Mouse (Mus musculus): ENCODE measurements around the gene Ms4a6c. TPM values are rescaled to one million over a fixed set of nuclear protein-coding genes. Genes with fewer than 3 reads are reported as not detected.

Gene Ms4a6c
- total and polyA plus RNA-seq, 3 experiments, result 5.0 to 20.0 (median 14.3) TPM

DNA sequence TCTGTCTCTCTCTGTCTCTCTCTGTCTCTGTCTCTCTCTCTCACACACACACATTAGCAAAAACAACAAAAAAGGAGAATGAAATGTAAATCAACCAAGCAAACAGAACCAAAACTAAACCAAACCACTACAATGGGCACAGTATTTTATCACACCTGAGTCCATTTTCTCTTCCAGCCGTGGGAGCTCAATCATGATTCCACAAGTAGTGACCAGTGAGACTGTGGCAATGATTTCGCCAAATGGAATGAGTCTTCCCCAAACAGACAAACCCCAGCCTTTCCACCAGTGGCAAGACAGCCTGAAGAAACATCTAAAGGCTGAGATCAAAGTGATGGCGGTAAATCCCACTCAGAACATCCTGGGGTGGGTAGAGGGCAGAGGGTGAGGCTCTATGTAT, 51.0 kb downstream of the Ms4a6c start:
- in situ Hi-C loops (cut with MboI; ENCODE audit: low pct_ligation_motif_present, low pct_unique_long_range_greater_than_20kb, low sequenced_read_pairs), result no loop called here
- Histone ChIP-seq H3K9ac (ENCODE audit: insufficient read depth, low read depth) (no peak overlapping the region), H3K4me2 (ENCODE audit: insufficient read depth, low read depth, poor library complexity, severe bottlenecking) (no peak overlapping the region), H3K4me1 (ENCODE audit: control insufficient read depth in 1 of 2, insufficient read depth in 2 of 2) (peaks cover 2 to 25% of the 10 kb centered on the region in 2 experiments), H3K9me3 (replicated peaks; ENCODE audit: low read length) (no peaks in the 10 kb centered on the region), H3K27ac (ENCODE audit: insufficient read depth, low read depth) (no peak overlapping the region), H3K27me3 (replicated peaks) (no peaks in the 10 kb centered on the region), H3K79me2 (replicated peaks; ENCODE audit: control insufficient read depth, extremely low read depth, insufficient read depth, poor library complexity, severe bottlenecking) (no peaks in the 10 kb centered on the region), H3K4me3 (replicated peaks in 1 of 3; ENCODE audit: low read depth in 2 of 3, low read length in 2 of 3, poor library complexity in 1 of 3) (no peak overlapping the region), H3K36me3 (replicated peaks in 1 of 2; ENCODE audit: control insufficient read depth in 1 of 2, insufficient read depth in 1 of 2, low read length in 1 of 2) (no peaks in the 10 kb centered on the region)
- dilution Hi-C loops (cut with MboI; ENCODE audit: extremely low pct_ligation_motif_present, extremely low pct_unique_long_range_greater_than_20kb, low sequenced_read_pairs), result no loop called here
- TF ChIP-seq CHD1 (IDR thresholded peaks at IDR 0.05; ENCODE audit: low read depth, low read length), result no peak
- TF ChIP-seq ZMIZ1 (IDR thresholded peaks at IDR 0.05; ENCODE audit: low read depth, low read length), result no peak
- no peak for TF ChIP-seq POLR2AphosphoS2 (IDR thresholded peaks at IDR 0.05; ENCODE audit: low read depth, low read length)
- no peak for TF ChIP-seq NELFE (IDR thresholded peaks at IDR 0.05; ENCODE audit: low read depth, low read length)
- TF ChIP-seq ZKSCAN1 (IDR thresholded peaks at IDR 0.05; ENCODE audit: borderline replicate concordance, low read depth, low read length), result no peak
- no peak for TF ChIP-seq ZC3H11A (IDR thresholded peaks at IDR 0.05; ENCODE audit: low read depth, low read length)
- TF ChIP-seq EP300 (IDR thresholded peaks at IDR 0.05; ENCODE audit: low read length), result no peak
- TF ChIP-seq KAT2A (IDR thresholded peaks at IDR 0.05; ENCODE audit: insufficient replicate concordance, low read length), result no peak
- TF ChIP-seq USF2 (conservative IDR thresholded peaks at IDR 0.05; ENCODE audit: low read depth, low read length), result no peak
- no peak for TF ChIP-seq MYC (IDR thresholded peaks at IDR 0.05; ENCODE audit: low read depth, low read length)
- no peak for TF ChIP-seq NRF1 (IDR thresholded peaks at IDR 0.05; ENCODE audit: low read depth, low read length)
- TF ChIP-seq SMC3 (IDR thresholded peaks at IDR 0.05; ENCODE audit: low read depth, low read length), result no peak
- no peak for TF ChIP-seq RCOR1 (conservative IDR thresholded peaks at IDR 0.05; ENCODE audit: low read depth, low read length)
- no peak for TF ChIP-seq GABPA (IDR thresholded peaks at IDR 0.05; ENCODE audit: insufficient replicate concordance, low read depth, low read length)
- no peak for TF ChIP-seq MXI1 (IDR thresholded peaks at IDR 0.05; ENCODE audit: low read depth, low read length)
- no peak for TF ChIP-seq E2F4 (IDR thresholded peaks at IDR 0.05; ENCODE audit: insufficient replicate concordance, low read depth, low read length)
- TF ChIP-seq ZNF384 (IDR thresholded peaks at IDR 0.05; ENCODE audit: low read depth, low read length), result no peak
- no peak for TF ChIP-seq MAX (IDR thresholded peaks at IDR 0.05; ENCODE audit: low read length)
- DNase-seq (ENCODE audit: extremely low read depth), result no peak

Other genes starting within 250 kb of the Ms4a6c start
- not detected in 2 replicates for gene Ms4a12, start 236.9 kb upstream of the Ms4a6c start, total RNA-seq (2012; rRNA removed)
- gene Ms4a12, start 236.9 kb upstream of the Ms4a6c start, total RNA-seq (2014; rRNA removed), result not detected in 2 replicates
- not detected in 2 replicates for gene Ms4a12, start 236.9 kb upstream of the Ms4a6c start, polyA plus RNA-seq (2012; ENCODE audit: insufficient read length, low read depth)
- 106 and 137 TPM in 2 replicates for gene Ms4a1, start 203.1 kb upstream of the Ms4a6c start, total RNA-seq (2012; rRNA removed)
- gene Ms4a1, start 203.1 kb upstream of the Ms4a6c start, total RNA-seq (2014; rRNA removed), result 642 and 726 TPM in 2 replicates
- 345 and 387 TPM in 2 replicates for gene Ms4a1, start 203.1 kb upstream of the Ms4a6c start, polyA plus RNA-seq (2012; ENCODE audit: insufficient read length, low read depth)
- not detected in 2 replicates for gene Ms4a5, start 185.5 kb upstream of the Ms4a6c start, total RNA-seq (2012; rRNA removed)
- not detected in 2 replicates for gene Ms4a5, start 185.5 kb upstream of the Ms4a6c start, total RNA-seq (2014; rRNA removed)
- gene Ms4a5, start 185.5 kb upstream of the Ms4a6c start, polyA plus RNA-seq (2012; ENCODE audit: insufficient read length, low read depth), result not detected in 2 replicates
- gene Ms4a14, start 154.9 kb upstream of the Ms4a6c start, total RNA-seq (2012; rRNA removed), result not detected in 2 replicates
- gene Ms4a14, start 154.9 kb upstream of the Ms4a6c start, total RNA-seq (2014; rRNA removed), result not detected in 2 replicates
- 0.12 and 0.17 TPM in 2 replicates for gene Ms4a14, start 154.9 kb upstream of the Ms4a6c start, polyA plus RNA-seq (2012; ENCODE audit: insufficient read length, low read depth)
- 1.4 and 1.8 TPM in 2 replicates for gene Ms4a7, start 133.2 kb upstream of the Ms4a6c start, total RNA-seq (2012; rRNA removed)
- gene Ms4a7, start 133.2 kb upstream of the Ms4a6c start, total RNA-seq (2014; rRNA removed), result 2.5 and 3.2 TPM in 2 replicates
- 4.3 TPM in 2 replicates for gene Ms4a7, start 133.2 kb upstream of the Ms4a6c start, polyA plus RNA-seq (2012; ENCODE audit: insufficient read length, low read depth)
- 0.21 TPM in 1 of 2 replicates, not detected in the other for gene Ms4a4a, start 93.8 kb upstream of the Ms4a6c start, total RNA-seq (2012; rRNA removed)
- gene Ms4a4a, start 93.8 kb upstream of the Ms4a6c start, total RNA-seq (2014; rRNA removed), result not detected in 2 replicates
- gene Ms4a4a, start 93.8 kb upstream of the Ms4a6c start, polyA plus RNA-seq (2012; ENCODE audit: insufficient read length, low read depth), result 0.29 TPM in 1 of 2 replicates, not detected in the other
- gene Ms4a4c, start 64.6 kb upstream of the Ms4a6c start, total RNA-seq (2012; rRNA removed), result 0.08 and 0.38 TPM in 2 replicates
- 0.54 and 2.5 TPM in 2 replicates for gene Ms4a4c, start 64.6 kb upstream of the Ms4a6c start, total RNA-seq (2014; rRNA removed)
- gene Ms4a4c, start 64.6 kb upstream of the Ms4a6c start, polyA plus RNA-seq (2012; ENCODE audit: insufficient read length, low read depth), result 0.59 and 0.60 TPM in 2 replicates
- gene Ms4a4b, start 25.8 kb upstream of the Ms4a6c start, total RNA-seq (2012; rRNA removed), result not detected in 2 replicates
- gene Ms4a4b, start 25.8 kb upstream of the Ms4a6c start, total RNA-seq (2014; rRNA removed), result not detected in 2 replicates
- gene Ms4a4b, start 25.8 kb upstream of the Ms4a6c start, polyA plus RNA-seq (2012; ENCODE audit: insufficient read length, low read depth), result not detected in 2 replicates
- gene Gm8369, start 16.6 kb downstream of the Ms4a6c start, total RNA-seq (2012; rRNA removed), result 1.7 and 2.0 TPM in 2 replicates
- 4.3 and 5.2 TPM in 2 replicates for gene Gm8369, start 16.6 kb downstream of the Ms4a6c start, total RNA-seq (2014; rRNA removed)
- 0.68 and 1.2 TPM in 2 replicates for gene Gm8369, start 16.6 kb downstream of the Ms4a6c start, polyA plus RNA-seq (2012; ENCODE audit: insufficient read length, low read depth)
- gene Ms4a6b, start 47.1 kb downstream of the Ms4a6c start, total RNA-seq (2012; rRNA removed), result 0.55 and 0.76 TPM in 2 replicates
- gene Ms4a6b, start 47.1 kb downstream of the Ms4a6c start, total RNA-seq (2014; rRNA removed), result 1.9 and 2.6 TPM in 2 replicates
- gene Ms4a6b, start 47.1 kb downstream of the Ms4a6c start, polyA plus RNA-seq (2012; ENCODE audit: insufficient read length, low read depth), result 0.93 and 1.6 TPM in 2 replicates
- not detected in 2 replicates for gene Ms4a4d, start 67.4 kb downstream of the Ms4a6c start, total RNA-seq (2012; rRNA removed)
- gene Ms4a4d, start 67.4 kb downstream of the Ms4a6c start, total RNA-seq (2014; rRNA removed), result not detected in 2 replicates
- not detected in 2 replicates for gene Ms4a4d, start 67.4 kb downstream of the Ms4a6c start, polyA plus RNA-seq (2012; ENCODE audit: insufficient read length, low read depth)
- 2.3 and 2.7 TPM in 2 replicates for gene Ms4a6d, start 135.5 kb downstream of the Ms4a6c start, total RNA-seq (2012; rRNA removed)
- 3.3 and 5.4 TPM in 2 replicates for gene Ms4a6d, start 135.5 kb downstream of the Ms4a6c start, total RNA-seq (2014; rRNA removed)
- gene Ms4a6d, start 135.5 kb downstream of the Ms4a6c start, polyA plus RNA-seq (2012; ENCODE audit: insufficient read length, low read depth), result 2.7 and 2.8 TPM in 2 replicates
- 0.21 TPM in 2 replicates for gene Ms4a2, start 154.4 kb downstream of the Ms4a6c start, total RNA-seq (2012; rRNA removed)
- 0.39 and 0.73 TPM in 2 replicates for gene Ms4a2, start 154.4 kb downstream of the Ms4a6c start, total RNA-seq (2014; rRNA removed)
- 0.18 and 0.53 TPM in 2 replicates for gene Ms4a2, start 154.4 kb downstream of the Ms4a6c start, polyA plus RNA-seq (2012; ENCODE audit: insufficient read length, low read depth)
- 0.34 and 0.59 TPM in 2 replicates for gene Ms4a3, start 171.5 kb downstream of the Ms4a6c start, total RNA-seq (2012; rRNA removed)
- gene Ms4a3, start 171.5 kb downstream of the Ms4a6c start, total RNA-seq (2014; rRNA removed), result 0.63 and 0.70 TPM in 2 replicates
- 0.51 and 0.91 TPM in 2 replicates for gene Ms4a3, start 171.5 kb downstream of the Ms4a6c start, polyA plus RNA-seq (2012; ENCODE audit: insufficient read length, low read depth)
- gene Oosp2, start 191.2 kb downstream of the Ms4a6c start, total RNA-seq (2012; rRNA removed), result 2.6 and 2.7 TPM in 2 replicates
- 8.1 and 14.1 TPM in 2 replicates for gene Oosp2, start 191.2 kb downstream of the Ms4a6c start, total RNA-seq (2014; rRNA removed)
- gene Oosp2, start 191.2 kb downstream of the Ms4a6c start, polyA plus RNA-seq (2012; ENCODE audit: insufficient read length, low read depth), result 5.1 and 5.2 TPM in 2 replicates
- gene Oosp1, start 221.8 kb downstream of the Ms4a6c start, total RNA-seq (2012; rRNA removed), result 43.9 and 49.5 TPM in 2 replicates
- 116 and 125 TPM in 2 replicates for gene Oosp1, start 221.8 kb downstream of the Ms4a6c start, total RNA-seq (2014; rRNA removed)
- gene Oosp1, start 221.8 kb downstream of the Ms4a6c start, polyA plus RNA-seq (2012; ENCODE audit: insufficient read length, low read depth), result 45.9 and 58.6 TPM in 2 replicates
- not detected in 2 replicates for gene Oosp3, start 227.7 kb downstream of the Ms4a6c start, total RNA-seq (2012; rRNA removed)
- not detected in 2 replicates for gene Oosp3, start 227.7 kb downstream of the Ms4a6c start, total RNA-seq (2014; rRNA removed)
- not detected in 2 replicates for gene Oosp3, start 227.7 kb downstream of the Ms4a6c start, polyA plus RNA-seq (2012; ENCODE audit: insufficient read length, low read depth)

Data from CH12.LX (cell line).